Mouse (Mus musculus): ENCODE data around the gene Iqce. TPM values are rescaled to one million over a fixed set of nuclear protein-coding genes. Genes with fewer than 3 reads are reported as not detected.
"Not testable (repeated sequence)": the region's sequence is repeated elsewhere in the genome, so short reads cannot be mapped to it uniquely, and the experiment has no call there.

Iqce gene
- polyA plus RNA-seq, 1 experiment from 2014 or later = 18.2 TPM

DNA sequence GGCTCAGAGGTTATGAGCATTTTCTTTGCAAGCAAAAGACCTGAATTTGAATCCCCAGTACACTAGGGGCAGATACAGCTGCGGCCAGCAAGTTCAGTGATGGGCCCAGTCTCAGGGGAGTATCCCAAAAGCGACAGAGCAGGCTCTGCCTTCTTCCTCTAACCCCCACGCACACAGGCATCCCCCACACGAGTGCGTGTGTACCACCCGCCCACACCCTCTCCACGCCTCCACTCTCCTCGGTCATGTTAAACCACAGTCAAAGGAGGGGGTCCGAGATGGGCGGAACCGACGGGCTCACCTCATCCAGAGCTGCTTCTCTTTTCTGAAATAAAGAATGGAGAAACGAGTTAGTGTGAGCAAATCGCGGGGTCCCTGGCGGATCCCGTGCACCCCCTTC is 28.1 kb downstream of the Iqce start:
- peak overlapping the region; percentile 15; the same call in 1 of the 2 replicates for H3K27ac ChIP-seq (ENCODE audit: low read length)
- no peak overlapping the region for H3K9ac ChIP-seq (ENCODE audit: low read depth, low read length)
- WGBS = 88% methylated on average over 17 of the region's 17 CpGs
- H3K4me3 ChIP-seq (ENCODE audit: low read length) = no peak overlapping the region
- no peak overlapping the region for H3K4me2 ChIP-seq (ENCODE audit: low read depth, low read length)
- no peaks in the 10 kb centered on the region for H3K27me3 ChIP-seq (replicated peaks; ENCODE audit: control insufficient read depth, insufficient read depth, low read length)
- no peaks in the 10 kb centered on the region; the same call in 1 of the 2 replicates for H3K4me1 ChIP-seq (ENCODE audit: control insufficient read depth, insufficient read depth, low read length)
- no peak for ATAC-seq
- H3K9me3 ChIP-seq (ENCODE audit: control insufficient read depth, low read length) = peaks cover 5% of the 10 kb centered on the region
- H3K36me3 ChIP-seq (ENCODE audit: control insufficient read depth, insufficient read depth, low read length) = peaks cover 7% of the 10 kb centered on the region

DNA sequence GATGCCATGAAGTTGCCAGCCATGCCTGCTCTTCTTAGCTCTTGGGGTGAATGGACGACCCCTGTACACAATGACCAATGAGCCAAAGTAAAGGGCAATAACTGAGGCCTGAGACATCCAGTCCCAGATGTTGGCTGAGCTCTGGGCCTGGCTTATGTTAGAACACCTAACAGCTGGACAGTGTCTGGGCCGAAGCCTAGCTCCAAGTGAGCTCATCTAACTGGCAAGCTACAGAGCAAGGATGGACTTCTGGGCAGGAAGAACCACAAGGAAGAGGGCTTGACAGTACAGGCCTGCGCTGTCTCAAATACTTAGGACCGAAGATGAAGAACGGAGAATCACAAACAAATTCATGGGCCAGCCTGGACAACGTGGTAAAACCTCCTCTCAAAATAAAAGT is 29.6 kb downstream of the Iqce start:
- peak overlapping the region; percentile 58 for H3K27ac ChIP-seq (ENCODE audit: low read length)
- peak; percentile 68 for ATAC-seq
- H3K36me3 ChIP-seq (ENCODE audit: control insufficient read depth, insufficient read depth, low read length); H3K9ac ChIP-seq (ENCODE audit: low read depth, low read length); H3K27me3 ChIP-seq (replicated peaks; ENCODE audit: control insufficient read depth, insufficient read depth, low read length); H3K4me2 ChIP-seq (ENCODE audit: low read depth, low read length); H3K4me1 ChIP-seq (ENCODE audit: control insufficient read depth, insufficient read depth, low read length); H3K4me3 ChIP-seq (ENCODE audit: low read length): not testable (repeated sequence)
- peaks cover 10% of the 10 kb centered on the region for H3K9me3 ChIP-seq (ENCODE audit: control insufficient read depth, low read length)
- 66% methylated on average over 6 of the region's 6 CpGs for WGBS

DNA sequence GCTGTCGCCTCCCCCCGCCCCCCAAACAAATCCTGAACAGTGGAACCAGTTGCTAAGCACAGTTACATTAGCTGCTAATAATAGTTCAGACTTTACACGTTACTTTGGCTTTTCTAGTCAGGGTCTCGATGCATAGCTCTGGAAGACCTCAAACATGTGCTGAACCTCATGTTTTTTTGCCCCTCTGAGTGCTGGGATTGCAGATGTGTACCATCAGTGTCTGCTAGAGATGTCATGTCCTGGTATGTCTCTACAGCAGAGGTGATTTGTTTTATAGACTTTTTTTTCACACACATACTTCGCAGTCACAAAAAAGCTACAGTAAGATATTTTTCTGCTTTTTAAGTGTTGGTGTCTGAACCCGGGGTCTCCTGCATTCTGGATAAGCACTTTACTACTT is 30.1 kb downstream of the Iqce start:
- H3K9ac ChIP-seq (ENCODE audit: low read depth, low read length) = no peak overlapping the region
- H3K27ac ChIP-seq (ENCODE audit: low read length) = peak overlapping the region; percentile 81
- H3K4me2 ChIP-seq (ENCODE audit: low read depth, low read length) = no peak overlapping the region
- H3K36me3 ChIP-seq (ENCODE audit: control insufficient read depth, insufficient read depth, low read length) = peaks cover 8% of the 10 kb centered on the region
- no peaks in the 10 kb centered on the region for H3K27me3 ChIP-seq (replicated peaks; ENCODE audit: control insufficient read depth, insufficient read depth, low read length)
- H3K4me3 ChIP-seq (ENCODE audit: low read length) = no peak overlapping the region
- peaks cover 10% of the 10 kb centered on the region for H3K9me3 ChIP-seq (ENCODE audit: control insufficient read depth, low read length)
- ATAC-seq = peak; percentile 70
- H3K4me1 ChIP-seq (ENCODE audit: control insufficient read depth, insufficient read depth, low read length) = no peaks in the 10 kb centered on the region; the same call in 1 of the 2 replicates
- WGBS = 70% methylated on average over 6 of the region's 6 CpGs

DNA sequence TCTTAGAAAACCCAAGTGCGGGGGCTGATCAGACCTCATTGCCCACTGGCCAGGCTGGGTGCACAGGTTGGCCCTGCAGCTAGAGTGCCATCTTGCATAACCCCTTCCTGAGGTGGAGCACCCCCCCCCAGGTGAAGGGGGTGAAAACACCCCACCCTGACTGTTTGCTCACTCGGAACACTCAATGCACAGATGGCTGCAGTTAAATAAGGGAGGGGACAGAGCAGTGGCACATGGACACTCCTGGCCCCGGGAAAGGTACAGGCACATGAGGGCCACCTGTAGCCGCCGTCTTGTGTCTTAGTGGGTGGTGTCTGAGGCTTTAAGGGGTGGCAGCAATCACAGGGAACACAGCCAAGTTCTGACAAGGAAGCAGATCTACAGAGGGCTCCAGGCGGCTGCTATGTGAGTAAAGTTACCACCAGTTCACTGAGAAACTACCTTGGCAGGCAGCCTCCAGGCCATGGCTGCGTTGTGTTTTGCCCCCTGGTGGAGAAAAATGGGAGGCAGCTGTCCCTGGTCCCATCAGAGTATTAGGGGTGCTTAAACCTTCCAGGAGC is 38.5 kb downstream of the Iqce start:
- Histone ChIP-seq H3K27ac (ENCODE audit: low read length) (peak overlapping the region; percentile 46), H3K4me2 (ENCODE audit: low read depth, low read length) (no peak overlapping the region), H3K9me3 (ENCODE audit: control insufficient read depth, low read length) (peaks cover 2% of the 10 kb centered on the region), H3K9ac (ENCODE audit: low read depth, low read length) (no peak overlapping the region), H3K4me3 (ENCODE audit: low read length) (no peak overlapping the region), H3K27me3 (replicated peaks; ENCODE audit: control insufficient read depth, insufficient read depth, low read length) (no peaks in the 10 kb centered on the region), H3K36me3 (ENCODE audit: control insufficient read depth, insufficient read depth, low read length) (peaks cover 1% of the 10 kb centered on the region), H3K4me1 (ENCODE audit: control insufficient read depth, insufficient read depth, low read length) (peaks cover 44% of the 10 kb centered on the region)
- 35% methylated on average over 7 of the region's 7 CpGs for WGBS
- peak; percentile 84 for ATAC-seq

DNA sequence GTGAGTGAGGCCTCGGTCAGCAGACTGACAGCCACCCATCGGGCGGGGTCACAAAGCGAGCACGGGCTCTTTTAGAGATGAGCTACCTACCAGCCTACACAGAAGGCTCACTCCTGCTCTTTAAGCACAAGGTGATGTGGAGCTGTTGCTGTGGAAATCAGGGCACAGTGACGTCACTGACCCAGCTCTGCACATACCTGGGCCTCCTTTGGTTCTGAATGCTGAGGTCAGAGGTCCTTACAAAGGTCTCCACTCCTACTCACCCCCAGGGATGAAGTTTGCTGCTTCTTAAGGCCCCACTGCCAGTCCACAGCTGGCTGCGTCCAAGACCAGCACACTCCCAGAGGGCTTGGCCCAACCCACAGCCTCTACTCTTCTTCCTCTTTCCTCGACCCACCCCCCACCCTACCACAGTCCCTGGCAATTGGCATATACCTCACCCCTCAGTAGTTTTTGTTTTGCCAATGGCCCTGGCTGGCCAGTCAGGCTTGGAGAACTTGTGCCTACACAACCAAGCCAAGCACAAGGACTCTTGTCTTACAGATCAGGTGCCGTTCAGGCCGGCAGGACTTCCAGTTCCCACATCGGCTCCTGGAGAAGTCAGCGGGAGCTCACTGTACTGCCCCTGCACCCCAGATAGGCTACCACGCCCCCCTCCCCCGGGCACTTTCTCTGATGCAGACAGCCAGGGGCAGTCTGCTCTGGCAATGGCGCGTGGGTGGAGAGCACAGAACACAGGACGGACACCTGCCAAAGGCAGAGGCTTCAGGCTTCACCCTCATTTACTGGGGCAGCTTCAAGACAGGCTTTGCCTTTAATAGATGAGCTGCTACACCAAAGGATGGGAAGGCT is 39.2 kb downstream of the Iqce start:
- peak overlapping the region; percentile 27; the same call in 1 of the 2 replicates for H3K9ac ChIP-seq (ENCODE audit: low read depth, low read length)
- ATAC-seq = peak; percentile 14
- H3K27me3 ChIP-seq (replicated peaks; ENCODE audit: control insufficient read depth, insufficient read depth, low read length) = no peaks in the 10 kb centered on the region
- H3K4me1 ChIP-seq (ENCODE audit: control insufficient read depth, insufficient read depth, low read length) = peaks cover 44% of the 10 kb centered on the region
- H3K36me3 ChIP-seq (ENCODE audit: control insufficient read depth, insufficient read depth, low read length) = no peaks in the 10 kb centered on the region; the same call in 1 of the 2 replicates
- no peak overlapping the region for H3K4me3 ChIP-seq (ENCODE audit: low read length)
- H3K9me3 ChIP-seq (ENCODE audit: control insufficient read depth, low read length) = no peaks in the 10 kb centered on the region
- 54% methylated on average over 17 of the region's 17 CpGs for WGBS
- no peak overlapping the region for H3K4me2 ChIP-seq (ENCODE audit: low read depth, low read length)
- H3K27ac ChIP-seq (ENCODE audit: low read length) = peak overlapping the region; percentile 46

DNA sequence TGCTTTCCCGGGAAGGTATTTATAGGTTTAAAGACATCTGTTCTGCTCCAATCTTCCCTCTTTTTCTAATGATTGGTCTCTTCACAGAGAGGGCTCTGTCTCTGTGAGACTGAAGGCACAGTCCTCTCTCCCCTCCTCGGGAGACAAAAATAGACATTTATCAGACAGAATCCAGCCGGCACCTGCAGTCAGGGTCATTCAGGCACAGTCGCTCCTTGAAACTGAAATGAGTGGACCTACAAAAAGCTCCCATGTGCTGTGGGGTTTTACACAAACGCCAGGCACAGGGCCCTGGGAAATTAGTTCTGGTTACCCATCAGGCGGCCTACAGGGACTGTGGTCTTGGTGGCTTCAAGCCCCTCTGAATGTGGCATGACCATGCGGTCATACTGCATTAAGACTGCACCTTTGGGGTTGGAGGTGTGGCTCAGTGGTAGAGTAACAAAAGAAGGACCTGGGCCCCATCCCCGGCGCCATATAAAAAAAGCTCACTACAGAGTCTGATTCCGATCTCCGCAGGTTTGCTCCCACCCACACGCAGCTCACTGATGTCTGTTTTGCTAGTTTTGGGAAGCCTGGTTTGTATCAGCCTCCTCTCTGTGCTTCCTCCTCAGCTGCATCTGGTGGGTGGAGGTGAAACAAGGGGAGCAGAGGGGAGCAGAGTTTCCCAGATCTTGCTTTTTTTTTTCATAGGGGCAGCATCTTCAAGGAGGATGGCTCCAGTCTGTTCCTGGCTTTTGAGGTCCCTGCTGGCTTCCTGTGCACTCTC is 40.1 kb downstream of the Iqce start:
- 41% methylated on average over 12 of the region's 12 CpGs for whole genome bisulfite sequencing
- H3K27me3 ChIP-seq (replicated peaks; ENCODE audit: control insufficient read depth, insufficient read depth, low read length) = no peaks in the 10 kb centered on the region
- H3K36me3 ChIP-seq (ENCODE audit: control insufficient read depth, insufficient read depth, low read length) = no peaks in the 10 kb centered on the region
- H3K9ac ChIP-seq (ENCODE audit: low read depth, low read length) = peak overlapping the region; percentile 6; the same call in 1 of the 2 replicates
- H3K27ac ChIP-seq (ENCODE audit: low read length) = peak overlapping the region; percentile 38; the same call in 1 of the 2 replicates
- H3K9me3 ChIP-seq (ENCODE audit: control insufficient read depth, low read length) = no peaks in the 10 kb centered on the region
- H3K4me3 ChIP-seq (ENCODE audit: low read length) = no peak overlapping the region
- no peak overlapping the region for H3K4me2 ChIP-seq (ENCODE audit: low read depth, low read length)
- no peak for ATAC-seq
- H3K4me1 ChIP-seq (ENCODE audit: control insufficient read depth, insufficient read depth, low read length) = peaks cover 44% of the 10 kb centered on the region

DNA sequence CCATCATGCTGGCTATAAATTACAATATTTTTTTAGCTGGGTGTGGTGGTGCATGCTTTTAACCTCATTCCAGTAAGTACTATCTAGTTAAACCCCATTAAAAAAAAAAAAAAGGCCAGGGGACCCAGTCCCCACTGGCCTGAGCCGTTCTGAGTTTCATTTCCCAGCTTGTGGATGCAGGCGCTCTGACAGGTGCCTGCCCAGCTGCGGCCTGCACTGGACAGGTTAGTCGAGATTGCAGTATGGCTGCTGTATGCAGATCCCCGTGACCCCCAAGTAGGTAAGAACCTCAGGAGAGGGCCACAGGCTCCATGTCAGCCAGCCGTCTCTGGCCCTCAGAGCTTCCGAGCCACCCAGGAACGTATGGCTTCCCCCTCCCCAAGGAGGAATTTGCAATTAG is 40.8 kb downstream of the Iqce start:
- H3K4me2 ChIP-seq (ENCODE audit: low read depth, low read length) = no peak overlapping the region
- WGBS = 50% methylated on average over 8 of the region's 8 CpGs
- H3K36me3 ChIP-seq (ENCODE audit: control insufficient read depth, insufficient read depth, low read length) = no peaks in the 10 kb centered on the region
- H3K27me3 ChIP-seq (replicated peaks; ENCODE audit: control insufficient read depth, insufficient read depth, low read length) = no peaks in the 10 kb centered on the region
- H3K9ac ChIP-seq (ENCODE audit: low read depth, low read length) = peak overlapping the region; percentile 6; the same call in 1 of the 2 replicates
- H3K27ac ChIP-seq (ENCODE audit: low read length) = no peak overlapping the region
- peaks cover 44% of the 10 kb centered on the region for H3K4me1 ChIP-seq (ENCODE audit: control insufficient read depth, insufficient read depth, low read length)
- no peak overlapping the region for H3K4me3 ChIP-seq (ENCODE audit: low read length)
- no peak for ATAC-seq
- no peaks in the 10 kb centered on the region for H3K9me3 ChIP-seq (ENCODE audit: control insufficient read depth, low read length)

DNA sequence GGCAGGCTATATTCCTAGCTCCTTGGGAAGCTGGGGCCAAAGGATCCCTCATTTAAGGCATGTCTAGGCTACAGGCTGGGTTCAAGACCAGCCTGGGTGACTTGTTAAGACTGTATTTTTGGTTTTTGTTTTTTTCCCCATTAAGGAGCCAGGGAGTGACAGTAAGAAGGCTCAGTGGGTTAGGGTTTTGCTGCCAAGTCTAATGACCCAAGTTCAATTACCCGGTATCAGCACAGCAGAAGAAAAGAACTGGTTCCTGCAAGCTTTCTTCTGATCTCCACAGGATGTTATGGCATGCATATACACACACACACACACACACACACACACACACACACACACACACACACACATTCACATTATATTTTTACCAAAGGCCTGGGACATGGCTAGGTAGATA is 41.8 kb downstream of the Iqce start:
- H3K4me1 ChIP-seq (ENCODE audit: control insufficient read depth, insufficient read depth, low read length) = peaks cover 44% of the 10 kb centered on the region
- H3K9me3 ChIP-seq (ENCODE audit: control insufficient read depth, low read length) = no peaks in the 10 kb centered on the region
- no peak overlapping the region for H3K4me2 ChIP-seq (ENCODE audit: low read depth, low read length)
- 0 out of 2 replicates have a peak overlapping the region, but pooled peaks have one; percentile 10 for H3K9ac ChIP-seq (ENCODE audit: low read depth, low read length)
- no peak overlapping the region for H3K4me3 ChIP-seq (ENCODE audit: low read length)
- no peaks in the 10 kb centered on the region for H3K36me3 ChIP-seq (ENCODE audit: control insufficient read depth, insufficient read depth, low read length)
- no peak for ATAC-seq
- no peak overlapping the region for H3K27ac ChIP-seq (ENCODE audit: low read length)
- 62% methylated on average over 1 of the region's 1 CpGs for WGBS
- H3K27me3 ChIP-seq (replicated peaks; ENCODE audit: control insufficient read depth, insufficient read depth, low read length) = no peaks in the 10 kb centered on the region

DNA sequence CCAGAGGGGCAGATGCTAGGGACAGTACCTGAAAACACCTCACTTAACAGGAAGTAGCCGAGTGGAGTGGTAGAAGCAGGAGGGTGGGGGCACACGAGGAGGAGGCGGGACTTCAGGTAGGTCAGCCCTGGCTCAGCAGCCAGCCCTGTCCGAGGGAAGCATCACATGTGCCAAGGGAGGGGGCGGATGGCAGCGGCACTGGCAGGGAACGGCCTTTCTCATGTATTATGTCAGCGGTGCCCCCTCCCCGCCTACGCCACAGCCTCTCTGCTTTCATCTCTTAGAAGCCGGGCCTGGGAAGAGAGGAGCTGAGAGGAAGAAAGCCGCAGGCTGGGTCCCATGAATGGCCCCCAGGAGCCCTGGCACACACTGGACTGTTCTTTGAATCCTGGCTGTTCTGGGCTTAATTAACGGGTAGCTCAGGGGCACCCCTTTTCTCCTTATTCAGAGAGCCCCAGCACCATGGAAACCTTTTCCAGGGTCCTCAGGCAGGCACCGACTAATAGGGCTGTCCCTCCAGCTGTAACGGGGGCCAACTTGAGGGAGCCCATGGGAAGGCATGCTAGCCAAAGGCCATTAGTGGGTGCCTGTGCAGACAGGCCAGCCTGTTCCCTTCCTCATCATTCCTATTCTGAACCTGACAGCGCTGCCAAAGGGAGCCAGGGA is 42.4 kb downstream of the Iqce start:
- Histone ChIP-seq H3K36me3 (ENCODE audit: control insufficient read depth, insufficient read depth, low read length) (no peaks in the 10 kb centered on the region), H3K4me3 (ENCODE audit: low read length) (no peak overlapping the region), H3K4me2 (ENCODE audit: low read depth, low read length) (no peak overlapping the region), H3K9me3 (ENCODE audit: control insufficient read depth, low read length) (no peaks in the 10 kb centered on the region), H3K4me1 (ENCODE audit: control insufficient read depth, insufficient read depth, low read length) (peaks cover 44% of the 10 kb centered on the region), H3K27me3 (replicated peaks; ENCODE audit: control insufficient read depth, insufficient read depth, low read length) (no peaks in the 10 kb centered on the region), H3K27ac (ENCODE audit: low read length) (no peak overlapping the region), H3K9ac (ENCODE audit: low read depth, low read length) (no peak overlapping the region)
- WGBS = 50% methylated on average over 16 of the region's 16 CpGs
- no peak for ATAC-seq

All from intestine, embryonic 16.5 days (tissue).